Mouse (Mus musculus): ENCODE results near the gene Dtl.

- TF ChIP-seq CTCF (IDR thresholded peaks at IDR 0.05; ENCODE audit: insufficient read depth, low read length): no peak
- no peak for TF ChIP-seq POLR2A (IDR thresholded peaks at IDR 0.05; ENCODE audit: borderline replicate concordance, extremely low read depth, low read depth, low read length)
Observed at GRCm38 (mm10) chr1:191498271-191498955, 76.9 kb downstream of the Dtl start.
